Mouse (Mus musculus) MEL (cell line): Measurements from ENCODE around the gene Nrip1. TPM values are rescaled to one million over a fixed set of nuclear protein-coding genes. Genes with fewer than 3 reads are reported as not detected.

ENCODE experiments used
- DNase-seq: peaks from one replicate; pipeline ENCODE4 v3.0.0; 2011; ENCODE audit warnings: low read depth, low spot score
- H3K27ac ChIP-seq: 2 replicates; pipeline ENCODE4 v1.5.1; 2012; ENCODE audit warnings: low read depth, mild to moderate bottlenecking, control low read depth, low read length, moderate library complexity; ENCODE audit not compliant: control insufficient read depth
- H3K27me3 ChIP-seq, 2 experiments: fragments of 150-350 bp in 1 of 2; sonication (generic) in 1 of 2; 2 replicates each; pipeline ENCODE4 v1.6.1; 2012; ENCODE audit warnings: low read length in 2 of 2, mild to moderate bottlenecking in 2 of 2, improper control_type of control experiment in 1 of 2, moderate library complexity in 1 of 2; ENCODE audit not compliant: insufficient read depth in 2 of 2, control insufficient read depth in 1 of 2
- H3K36me3 ChIP-seq, 2 experiments: 2 replicates each; pipeline ENCODE4 v1.6.1; 2012 to 2014; ENCODE audit warnings: low read length in 2 of 2, improper control_type of control experiment in 1 of 2, inconsistent platforms in 1 of 2, mild to moderate bottlenecking in 1 of 2; ENCODE audit not compliant: insufficient read depth in 2 of 2, control insufficient read depth in 1 of 2
- H3K4me1 ChIP-seq, 2 experiments: fragments of 150-350 bp in 1 of 2; sonication (generic) in 1 of 2; 2 replicates each; pipeline ENCODE4 v1.6.1; 2012; ENCODE audit warnings: low read length in 2 of 2, improper control_type of control experiment in 1 of 2, mild to moderate bottlenecking in 1 of 2; ENCODE audit not compliant: insufficient read depth in 2 of 2, control insufficient read depth in 1 of 2
- H3K4me3 ChIP-seq, 2 experiments: fragments of 150-350 bp in 1 of 2; sonication (generic) in 1 of 2; 2 replicates each; pipeline ENCODE4 v1.5.1; 2012; ENCODE audit warnings: low read depth in 2 of 2, low read length in 2 of 2, mild to moderate bottlenecking in 2 of 2, moderate library complexity in 2 of 2, control low read depth in 1 of 2, improper control_type of control experiment in 1 of 2; ENCODE audit not compliant: control insufficient read depth in 1 of 2, insufficient read depth in 1 of 2
- H3K79me2 ChIP-seq: 2 replicates; pipeline ENCODE4 v1.6.1; 2012; ENCODE audit warnings: mild to moderate bottlenecking, low read length, moderate library complexity; ENCODE audit not compliant: control insufficient read depth, poor library complexity, insufficient read depth
- H3K9ac ChIP-seq: 2 replicates; pipeline ENCODE4 v1.6.1; 2012; ENCODE audit warnings: low read depth, mild to moderate bottlenecking, control low read depth, low read length, moderate library complexity; ENCODE audit not compliant: control insufficient read depth, poor library complexity, severe bottlenecking
- H3K9me3 ChIP-seq: fragments of 150-350 bp; sonication (generic); replicated peaks from 2 replicates; pipeline ENCODE4 v1.6.1; 2012; ENCODE audit warnings: mild to moderate bottlenecking, low read length, improper control_type of control experiment, moderate library complexity; ENCODE audit not compliant: insufficient read depth
- BHLHE40 ChIP-seq: IDR thresholded peaks from 2 replicates; pipeline ENCODE4 v1.6.1; 2012; ENCODE audit warnings: low read depth, mild to moderate bottlenecking, inconsistent platforms, low read length, improper control_type of control experiment, borderline replicate concordance
- CHD1 ChIP-seq: IDR thresholded peaks from 2 replicates; pipeline ENCODE4 v1.6.1; 2012; ENCODE audit warnings: low read depth, mild to moderate bottlenecking, inconsistent platforms, low read length, improper control_type of control experiment
- CHD2 ChIP-seq: IDR thresholded peaks from 2 replicates; pipeline ENCODE4 v1.6.1; 2011; ENCODE audit warnings: low read length, improper control_type of control experiment
- E2F4 ChIP-seq: IDR thresholded peaks from 2 replicates; pipeline ENCODE4 v1.6.1; 2011; ENCODE audit warnings: low read depth, low read length, improper control_type of control experiment, borderline replicate concordance
- ELF1 ChIP-seq: IDR thresholded peaks from 2 replicates; pipeline ENCODE4 v1.6.1; 2014; ENCODE audit warnings: low read depth, mild to moderate bottlenecking, inconsistent platforms, low read length, improper control_type of control experiment, moderate library complexity
- GATA1 ChIP-seq: IDR thresholded peaks from 2 replicates; pipeline ENCODE4 v1.6.1; 2011; ENCODE audit warnings: low read depth, low read length, improper control_type of control experiment
- KAT2A ChIP-seq: conservative IDR thresholded peaks from 2 replicates; pipeline ENCODE4 v1.6.1; 2012; ENCODE audit warnings: low read depth, low read length, improper control_type of control experiment, inconsistent platforms
- MAX ChIP-seq: IDR thresholded peaks from 2 replicates; pipeline ENCODE4 v1.6.1; 2011; ENCODE audit warnings: low read length, improper control_type of control experiment
- MAZ ChIP-seq: IDR thresholded peaks from 2 replicates; pipeline ENCODE4 v1.6.1; 2012; ENCODE audit warnings: low read depth, mild to moderate bottlenecking, inconsistent platforms, low read length, improper control_type of control experiment
- MEF2A ChIP-seq: IDR thresholded peaks from 2 replicates; pipeline ENCODE4 v1.6.1; 2014; ENCODE audit warnings: low read depth, mild to moderate bottlenecking, inconsistent platforms, low read length, improper control_type of control experiment; ENCODE audit not compliant: poor library complexity, insufficient replicate concordance, severe bottlenecking; ENCODE audit errors: extremely low read depth
- MXI1 ChIP-seq: IDR thresholded peaks from 2 replicates; pipeline ENCODE4 v1.6.1; 2011; ENCODE audit warnings: mild to moderate bottlenecking, low read depth, low read length, improper control_type of control experiment
- MYB ChIP-seq: IDR thresholded peaks from 2 replicates; pipeline ENCODE4 v1.6.1; 2011; ENCODE audit warnings: mild to moderate bottlenecking, low read depth, low read length, improper control_type of control experiment
- NELFE ChIP-seq: IDR thresholded peaks from 2 replicates; pipeline ENCODE4 v1.6.1; 2011; ENCODE audit warnings: low read depth, low read length, improper control_type of control experiment
- POLR2A ChIP-seq, 2 experiments: IDR thresholded peaks; 2 replicates each; pipeline ENCODE4 v1.6.1; 2011 to 2012; ENCODE audit warnings: low read length in 2 of 2, mild to moderate bottlenecking in 2 of 2, control low read depth in 1 of 2, improper control_type of control experiment in 1 of 2, low read depth in 1 of 2, moderate library complexity in 1 of 2; ENCODE audit not compliant: control insufficient read depth in 1 of 2, insufficient read depth in 1 of 2, poor library complexity in 1 of 2
- POLR2AphosphoS5 ChIP-seq: IDR thresholded peaks from 2 replicates; pipeline ENCODE4 v1.6.1; 2012; ENCODE audit warnings: low read depth, borderline replicate concordance, mild to moderate bottlenecking, inconsistent platforms, low read length, moderate library complexity, mixed read lengths
- RAD21 ChIP-seq: IDR thresholded peaks from 2 replicates; pipeline ENCODE4 v1.6.1; 2011; ENCODE audit warnings: mild to moderate bottlenecking, low read depth, low read length, improper control_type of control experiment
- RCOR1 ChIP-seq: IDR thresholded peaks from 2 replicates; pipeline ENCODE4 v1.6.1; 2012; ENCODE audit warnings: low read depth, mild to moderate bottlenecking, inconsistent platforms, low read length, improper control_type of control experiment
- SIN3A ChIP-seq: IDR thresholded peaks from 2 replicates; pipeline ENCODE4 v1.6.1; 2012; ENCODE audit warnings: low read length, improper control_type of control experiment, inconsistent platforms
- SMC3 ChIP-seq: IDR thresholded peaks from 2 replicates; pipeline ENCODE4 v1.6.1; 2011; ENCODE audit warnings: low read depth, low read length, improper control_type of control experiment
- TAL1 ChIP-seq: IDR thresholded peaks from 2 replicates; pipeline ENCODE4 v1.6.1; 2012; ENCODE audit warnings: mild to moderate bottlenecking, inconsistent platforms, low read length, moderate library complexity, mixed read lengths
- TBP ChIP-seq: IDR thresholded peaks from 2 replicates; pipeline ENCODE4 v1.8.0; 2011; ENCODE audit warnings: low read depth, low read length, improper control_type of control experiment
- UBTF ChIP-seq: IDR thresholded peaks from 2 replicates; pipeline ENCODE4 v1.6.1; 2012; ENCODE audit warnings: low read depth, mild to moderate bottlenecking, inconsistent platforms, low read length, improper control_type of control experiment, moderate library complexity, borderline replicate concordance; ENCODE audit not compliant: insufficient read depth
- USF2 ChIP-seq, 2 experiments: IDR thresholded peaks; 2 replicates each; pipeline ENCODE4 v1.6.1; 2011 to 2012; ENCODE audit warnings: improper control_type of control experiment in 2 of 2, low read length in 2 of 2, borderline replicate concordance in 1 of 2, inconsistent platforms in 1 of 2, low read depth in 1 of 2, mild to moderate bottlenecking in 1 of 2; ENCODE audit not compliant: insufficient read depth in 1 of 2
- ZMIZ1 ChIP-seq: IDR thresholded peaks from 2 replicates; pipeline ENCODE4 v1.6.1; 2012; ENCODE audit warnings: low read depth, mild to moderate bottlenecking, inconsistent platforms, low read length, improper control_type of control experiment, moderate library complexity
- polyA plus RNA-seq, 2 experiments: library from polyadenylated mRNA; stranded (reverse) in 1 of 2; unstranded in 1 of 2; fragments of >175 nt in 1 of 2; fragments of >200 nt in 1 of 2; gene quantifications; 2 replicates each; pipeline versions ENCODE4 v1.2.1 to v1.2.4; 2012; ENCODE audit warnings: low replicate concordance in 2 of 2, low read depth in 1 of 2; ENCODE audit not compliant: insufficient read length in 2 of 2, insufficient read depth in 1 of 2, missing spikeins in 1 of 2
- total RNA-seq: library from RNA; depleted of rRNA; stranded (reverse); fragments of 300-350 nt; gene quantifications from 2 replicates; pipeline ENCODE4 v1.2.3, GENCODE M21; 2012

Gene Nrip1
- total and polyA plus RNA-seq, 3 experiments = 13.6 to 42.6 (median 21.1) TPM

DNA sequence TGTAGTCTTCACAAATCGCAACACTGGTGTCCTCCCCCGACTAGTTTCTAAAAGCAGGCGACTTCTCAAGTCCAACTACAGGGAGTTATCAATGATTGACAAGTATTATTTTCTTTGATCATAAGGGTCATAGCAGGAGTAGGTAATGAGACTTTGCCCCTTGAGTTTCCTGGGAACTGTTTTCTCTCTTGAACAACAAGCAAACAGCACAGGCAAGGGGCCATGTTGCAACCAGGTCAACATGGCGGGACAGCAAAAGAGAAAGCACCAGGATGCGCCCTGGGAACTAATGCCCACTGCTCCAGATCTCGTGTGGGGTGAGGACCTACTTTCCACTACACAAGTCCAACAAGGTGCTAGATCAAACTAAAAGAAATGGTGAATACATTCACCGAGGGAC lies 27.3 kb downstream of the Nrip1 start:
- Histone ChIP-seq H3K4me3 (no peak overlapping the region), H3K4me1 (peaks cover 0 to 16% of the 10 kb centered on the region in 2 experiments; a peak in 3 of 4 replicates)

DNA sequence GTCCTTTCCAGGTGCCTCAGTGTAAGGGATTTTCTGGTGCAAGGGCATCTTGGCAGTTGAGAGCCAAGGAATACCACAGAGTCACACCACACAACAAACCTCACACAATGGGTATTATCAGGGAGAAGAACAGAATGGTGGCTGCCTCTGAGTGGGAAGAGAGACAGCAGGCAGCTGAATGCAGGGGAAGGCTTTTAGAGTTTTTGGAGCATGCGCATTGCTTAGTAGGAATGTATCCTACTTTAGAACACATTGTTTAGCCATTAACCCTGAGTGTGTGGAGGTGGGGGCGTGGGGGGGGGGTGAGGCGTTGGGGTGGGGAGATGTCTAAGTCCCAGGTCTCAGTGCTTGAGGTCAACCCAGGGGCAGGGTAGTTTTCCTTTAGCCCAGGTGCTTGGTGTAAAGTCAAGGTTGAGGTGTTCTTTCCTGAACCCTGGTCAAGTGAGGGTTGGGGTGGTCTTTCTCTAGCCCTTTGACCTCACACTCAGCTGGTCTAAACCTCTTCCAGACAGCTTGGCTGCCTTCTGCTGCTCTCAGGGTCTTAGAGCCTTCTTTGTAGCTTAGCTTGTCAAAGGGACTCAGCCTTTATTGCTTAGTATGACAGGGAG lies 28.8 kb downstream of the Nrip1 start:
- no peak overlapping the region for H3K27ac ChIP-seq
- H3K79me2 ChIP-seq = peaks cover 11% of the 10 kb centered on the region; the same call in 1 of the 2 replicates
- no peak overlapping the region for H3K9ac ChIP-seq
- peaks cover 0 to 18% of the 10 kb centered on the region in 2 experiments; a peak in 3 of 4 replicates for H3K4me1 ChIP-seq
- no peak for DNase-seq
- no peaks in the 10 kb centered on the region for H3K27me3 ChIP-seq
- no peaks in the 10 kb centered on the region for H3K9me3 ChIP-seq
- peaks cover 5 to 12% of the 10 kb centered on the region in 2 experiments for H3K36me3 ChIP-seq
- TF ChIP-seq MEF2A (no peak), POLR2AphosphoS5 (no peak), ZMIZ1 (no peak), TAL1 (no peak), RCOR1 (no peak), NELFE (no peak), UBTF (no peak), CHD1 (no peak), CHD2 (no peak)
- H3K4me3 ChIP-seq = no peak overlapping the region

More for the DNA sequence above, 27.3 kb downstream of the Nrip1 start:
- TF ChIP-seq BHLHE40 (no peak), ELF1 (no peak), E2F4 (no peak), KAT2A (no peak), RCOR1 (no peak), ZMIZ1 (no peak), MXI1 (no peak), MAX (no peak), TAL1 (no peak), SMC3 (no peak), MAZ (no peak), SIN3A (no peak), RAD21 (no peak), USF2 (IDR thresholded peaks at IDR 0.05; ENCODE audit: borderline replicate concordance in 1 of 2, insufficient read depth in 1 of 2, low read depth in 1 of 2, low read length in 2 of 2) (no peak), POLR2A (IDR thresholded peaks at IDR 0.05; ENCODE audit: control insufficient read depth in 1 of 2, insufficient read depth in 1 of 2, low read depth in 1 of 2, low read length in 2 of 2, poor library complexity in 1 of 2) (no peak), GATA1 (no peak), TBP (no peak), MYB (no peak)
- Histone ChIP-seq H3K36me3 (peaks cover 5 to 12% of the 10 kb centered on the region in 2 experiments), H3K9me3 (no peaks in the 10 kb centered on the region), H3K9ac (no peak overlapping the region), H3K27ac (no peak overlapping the region), H3K79me2 (peaks cover 11% of the 10 kb centered on the region; the same call in 1 of the 2 replicates), H3K27me3 (no peaks in the 10 kb centered on the region)
- no peak for DNase-seq
